Mouse (Mus musculus): ENCODE measurements at regions not wholly inside any gene's neighbourhood (a gene's known extent, or its start where the extent isn't known, plus 50 kb on each side); places are given as distances from the start of the nearest gene placed in this dataset.

DNA sequence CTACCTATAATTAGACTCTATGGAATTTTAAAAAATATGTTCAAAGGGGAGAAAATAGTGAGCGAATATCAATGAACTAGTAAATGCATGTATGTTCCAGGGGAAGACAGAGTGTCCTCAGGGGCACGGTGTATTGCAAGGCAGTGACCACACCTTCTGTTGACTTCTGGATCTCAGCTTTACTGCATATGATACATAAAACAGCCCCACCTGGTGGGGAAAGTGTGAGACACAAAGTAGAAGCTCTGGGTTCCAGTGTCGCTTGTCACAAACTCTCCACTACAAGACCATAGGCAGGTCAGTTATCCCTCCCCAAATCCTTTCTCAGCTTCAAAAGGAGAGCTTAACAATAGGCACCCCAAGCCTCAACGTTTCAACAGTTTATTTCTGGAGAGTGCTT is 168.8 kb downstream of the Gm11361 start:
- no peak overlapping the region for H3K9ac ChIP-seq (ENCODE audit: low read length)
- H3K27me3 ChIP-seq (ENCODE audit: control insufficient read depth, insufficient read depth, low read length) = no peaks in the 10 kb centered on the region
- H3K36me3 ChIP-seq (ENCODE audit: control insufficient read depth, insufficient read depth) = no peaks in the 10 kb centered on the region
- H3K9me3 ChIP-seq (replicated peaks; ENCODE audit: control insufficient read depth, low read length) = no peaks in the 10 kb centered on the region
- no peak overlapping the region for H3K27ac ChIP-seq (ENCODE audit: low read length)
- WGBS = 78% methylated on average over 4 of the region's 4 CpGs
- peaks cover 21% of the 10 kb centered on the region for H3K4me1 ChIP-seq (ENCODE audit: control insufficient read depth, insufficient read depth, low read length)
- no peak overlapping the region for H3K4me3 ChIP-seq (ENCODE audit: low read length)
- ATAC-seq (replicated peaks; ENCODE audit: extremely low read depth, insufficient read depth, low FRiP score) = no peak
- no peak overlapping the region for H3K4me2 ChIP-seq (ENCODE audit: low read depth, low read length)

DNA sequence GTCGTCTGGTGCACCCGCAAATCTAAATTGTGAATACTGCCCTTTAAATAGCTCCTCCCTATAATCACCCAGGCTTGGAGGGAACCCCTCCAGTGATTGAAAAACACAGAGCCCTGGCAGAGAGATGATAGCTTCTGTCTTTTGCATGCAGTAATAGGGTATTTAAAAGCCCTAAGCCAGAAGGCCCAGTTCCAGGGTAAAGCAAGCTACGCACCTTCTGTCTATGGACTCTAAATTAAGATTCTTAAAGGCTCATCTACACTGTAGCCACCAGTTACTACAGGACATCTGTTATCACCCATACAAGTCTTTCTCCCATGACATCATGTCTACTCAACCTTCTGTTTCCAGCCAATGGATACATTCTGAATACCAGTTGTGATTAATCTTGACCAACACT is 167.8 kb downstream of the Gm11361 start:
- Histone ChIP-seq H3K4me3 (ENCODE audit: low read length) (no peak overlapping the region), H3K4me1 (ENCODE audit: control insufficient read depth, insufficient read depth, low read length) (peaks cover 29% of the 10 kb centered on the region), H3K9ac (ENCODE audit: low read length) (no peak overlapping the region), H3K27me3 (ENCODE audit: control insufficient read depth, insufficient read depth, low read length) (no peaks in the 10 kb centered on the region), H3K4me2 (ENCODE audit: low read depth, low read length) (no peak overlapping the region), H3K27ac (ENCODE audit: low read length) (peak overlapping the region; percentile 61), H3K36me3 (ENCODE audit: control insufficient read depth, insufficient read depth) (no peaks in the 10 kb centered on the region), H3K9me3 (replicated peaks; ENCODE audit: control insufficient read depth, low read length) (no peaks in the 10 kb centered on the region)
- ATAC-seq (replicated peaks; ENCODE audit: extremely low read depth, insufficient read depth, low FRiP score) = no peak
- WGBS = 64% methylated on average over 3 of the region's 3 CpGs

DNA sequence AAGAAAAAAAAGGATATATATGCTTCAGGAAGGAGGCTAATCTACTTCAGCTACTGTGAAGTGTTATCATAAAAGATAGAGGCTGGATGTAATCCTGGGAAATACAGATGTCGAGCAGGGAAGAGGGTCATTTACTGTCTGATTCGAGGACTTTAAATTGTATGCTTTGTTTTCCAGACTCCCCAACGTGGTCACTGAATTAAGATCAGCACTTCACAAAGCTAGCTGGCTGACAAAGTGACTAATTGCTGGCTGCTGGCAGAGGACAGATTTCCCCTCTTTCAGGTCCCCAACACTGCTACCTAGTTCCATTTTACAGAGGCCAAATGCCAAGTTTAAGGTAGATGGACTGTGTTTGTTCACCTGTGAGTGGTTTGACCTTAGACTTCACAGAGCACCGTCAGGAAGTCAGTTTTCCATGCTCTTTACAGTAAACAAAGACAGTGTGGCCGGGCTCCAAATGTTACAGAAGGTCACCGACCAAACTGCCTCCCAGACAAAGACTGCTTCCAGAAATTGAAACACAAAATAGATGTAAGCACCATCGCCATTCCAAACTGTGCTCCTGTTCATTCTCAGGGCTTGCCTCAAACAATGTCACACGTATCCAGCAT is 167.2 kb downstream of the Gm11361 start:
- Histone ChIP-seq H3K27me3 (ENCODE audit: control insufficient read depth, insufficient read depth, low read length) (no peaks in the 10 kb centered on the region), H3K27ac (ENCODE audit: low read length) (peak overlapping the region; percentile 61), H3K4me2 (ENCODE audit: low read depth, low read length) (no peak overlapping the region), H3K9me3 (replicated peaks; ENCODE audit: control insufficient read depth, low read length) (no peaks in the 10 kb centered on the region), H3K9ac (ENCODE audit: low read length) (0 out of 2 replicates have a peak overlapping the region, but pooled peaks have one; percentile 17), H3K36me3 (ENCODE audit: control insufficient read depth, insufficient read depth) (no peaks in the 10 kb centered on the region), H3K4me3 (ENCODE audit: low read length) (no peak overlapping the region), H3K4me1 (ENCODE audit: control insufficient read depth, insufficient read depth, low read length) (peaks cover 34% of the 10 kb centered on the region)
- WGBS = 26% methylated on average over 8 of the region's 8 CpGs
- peak; percentile 16; the same call in 1 of the 2 replicates for ATAC-seq (replicated peaks; ENCODE audit: extremely low read depth, insufficient read depth, low FRiP score)

DNA sequence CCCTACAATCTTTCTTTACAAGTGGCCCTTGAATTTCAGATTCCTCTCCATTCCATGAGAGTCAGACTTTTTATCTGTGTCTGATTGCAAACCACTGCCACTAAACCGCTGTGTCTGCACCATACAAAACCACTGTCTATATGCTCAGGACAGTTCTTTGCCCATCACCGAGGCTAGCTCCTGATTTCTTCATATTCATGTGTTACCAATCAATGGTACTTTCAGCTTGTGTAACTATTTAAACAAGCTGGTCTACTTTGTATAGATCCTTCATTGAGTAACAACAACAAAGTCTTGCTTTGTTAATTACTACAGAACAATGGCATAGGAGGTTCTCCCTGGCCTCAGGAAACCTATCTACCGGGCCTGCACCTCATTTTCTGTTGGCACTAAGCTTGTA is 164.0 kb downstream of the Gm11361 start:
- Histone ChIP-seq H3K4me2 (ENCODE audit: low read depth, low read length) (peak overlapping the region; percentile 23; the same call in 1 of the 2 replicates), H3K4me1 (ENCODE audit: control insufficient read depth, insufficient read depth, low read length) (peaks cover 61% of the 10 kb centered on the region), H3K27ac (ENCODE audit: low read length) (peak overlapping the region; percentile 71), H3K36me3 (ENCODE audit: control insufficient read depth, insufficient read depth) (no peaks in the 10 kb centered on the region), H3K4me3 (ENCODE audit: low read length) (no peak overlapping the region), H3K9me3 (replicated peaks; ENCODE audit: control insufficient read depth, low read length) (no peaks in the 10 kb centered on the region), H3K9ac (ENCODE audit: low read length) (no peak overlapping the region), H3K27me3 (ENCODE audit: control insufficient read depth, insufficient read depth, low read length) (no peaks in the 10 kb centered on the region)
- ATAC-seq (replicated peaks; ENCODE audit: extremely low read depth, insufficient read depth, low FRiP score) = no peak
- 55% methylated on average over 3 of the region's 3 CpGs for WGBS

DNA sequence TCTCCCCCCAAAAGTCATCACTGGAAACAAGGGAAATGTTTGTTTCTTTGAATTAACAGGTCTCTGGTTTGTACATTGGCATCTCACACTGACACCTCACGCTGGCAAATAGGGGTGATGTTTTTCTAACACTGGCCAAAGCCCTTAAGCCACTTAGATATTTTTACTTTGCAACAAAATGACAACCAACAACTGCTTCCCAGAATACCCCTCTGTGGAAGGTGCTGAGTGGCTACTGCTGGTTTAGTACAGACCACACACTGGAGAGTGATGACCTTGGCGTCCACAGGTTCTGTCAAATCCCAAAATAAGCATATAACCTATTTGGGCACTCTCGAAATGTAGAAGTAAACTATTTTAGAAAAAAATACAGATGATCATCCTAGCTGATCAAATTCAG is 163.3 kb downstream of the Gm11361 start:
- Histone ChIP-seq H3K4me1 (ENCODE audit: control insufficient read depth, insufficient read depth, low read length) (peaks cover 68% of the 10 kb centered on the region), H3K36me3 (ENCODE audit: control insufficient read depth, insufficient read depth) (no peaks in the 10 kb centered on the region), H3K9ac (ENCODE audit: low read length) (no peak overlapping the region), H3K4me3 (ENCODE audit: low read length) (no peak overlapping the region), H3K27me3 (ENCODE audit: control insufficient read depth, insufficient read depth, low read length) (no peaks in the 10 kb centered on the region), H3K4me2 (ENCODE audit: low read depth, low read length) (peak overlapping the region; percentile 63), H3K27ac (ENCODE audit: low read length) (peak overlapping the region; percentile 71), H3K9me3 (replicated peaks; ENCODE audit: control insufficient read depth, low read length) (no peaks in the 10 kb centered on the region)
- WGBS = 48% methylated on average over 3 of the region's 3 CpGs
- 0 out of 2 replicates have a peak, but pooled peaks have one; percentile 19 for ATAC-seq (replicated peaks; ENCODE audit: extremely low read depth, insufficient read depth, low FRiP score)

DNA sequence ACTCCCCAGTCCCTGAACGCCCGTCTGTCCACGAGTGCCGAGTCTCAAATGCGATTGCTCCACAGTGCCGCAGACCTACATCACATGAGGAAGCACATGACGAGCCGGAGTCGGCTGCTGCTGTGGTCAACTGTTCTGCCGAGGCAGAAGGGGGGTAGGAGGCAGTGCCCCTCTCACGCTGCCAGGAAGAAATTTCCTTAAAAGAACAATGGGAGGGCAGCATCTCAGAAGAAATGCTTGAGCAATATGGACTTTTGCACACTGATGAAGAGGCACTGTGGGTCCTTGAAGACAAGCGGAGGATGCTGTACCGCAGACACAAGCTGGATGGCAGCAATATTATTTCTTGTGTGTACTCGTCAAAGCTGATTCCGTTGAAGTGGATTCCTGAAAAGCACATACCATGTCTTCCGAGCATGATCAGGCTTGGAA is 162.6 kb downstream of the Gm11361 start:
- Histone ChIP-seq H3K4me3 (ENCODE audit: low read length) (peak overlapping the region; percentile 39), H3K36me3 (ENCODE audit: control insufficient read depth, insufficient read depth) (no peaks in the 10 kb centered on the region), H3K9me3 (replicated peaks; ENCODE audit: control insufficient read depth, low read length) (no peaks in the 10 kb centered on the region), H3K27ac (ENCODE audit: low read length) (peak overlapping the region; percentile 71), H3K27me3 (ENCODE audit: control insufficient read depth, insufficient read depth, low read length) (no peaks in the 10 kb centered on the region), H3K4me2 (ENCODE audit: low read depth, low read length) (peak overlapping the region; percentile 63), H3K4me1 (ENCODE audit: control insufficient read depth, insufficient read depth, low read length) (peaks cover 65% of the 10 kb centered on the region), H3K9ac (ENCODE audit: low read length) (peak overlapping the region; percentile 54)
- WGBS = 38% methylated on average over 16 of the region's 16 CpGs
- ATAC-seq (replicated peaks; ENCODE audit: extremely low read depth, insufficient read depth, low FRiP score) = no peak

DNA sequence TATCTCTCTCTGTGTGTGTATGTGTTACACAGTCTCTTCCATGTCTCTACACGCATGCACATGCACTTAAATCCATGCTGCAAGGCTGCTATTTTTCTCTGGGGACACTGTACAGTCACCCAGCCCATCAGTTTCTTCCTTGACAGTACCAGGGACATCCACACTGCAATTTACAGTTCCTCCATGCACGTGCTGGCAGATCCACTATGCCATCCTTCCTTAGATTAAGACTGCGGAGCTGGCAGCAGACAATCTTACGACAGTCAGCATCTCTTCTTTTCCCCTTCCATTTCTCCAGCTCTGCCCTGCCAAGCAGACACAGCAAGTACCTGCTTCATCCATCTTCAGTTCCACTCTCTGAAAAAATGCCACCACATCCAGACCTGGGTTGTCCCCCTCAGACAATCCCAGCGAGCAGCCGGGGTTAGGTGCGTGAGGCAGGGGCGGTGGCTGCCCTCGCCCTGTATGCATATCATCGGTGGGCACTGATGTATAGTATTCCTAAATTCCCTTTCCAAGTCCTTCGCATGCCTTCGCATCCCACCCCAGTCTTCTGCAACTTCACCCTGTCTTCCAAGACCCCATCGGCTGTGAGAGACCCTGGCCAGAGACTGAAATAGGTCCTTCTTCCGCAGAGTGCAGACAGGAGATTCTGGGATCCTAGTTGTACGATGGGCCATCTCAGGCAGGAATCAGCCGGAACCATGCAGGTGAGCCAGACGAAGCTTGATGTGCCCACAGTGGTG is 161.8 kb downstream of the Gm11361 start:
- Histone ChIP-seq H3K27me3 (ENCODE audit: control insufficient read depth, insufficient read depth, low read length) (no peaks in the 10 kb centered on the region), H3K9ac (ENCODE audit: low read length) (peak overlapping the region; percentile 54), H3K4me2 (ENCODE audit: low read depth, low read length) (peak overlapping the region; percentile 63), H3K36me3 (ENCODE audit: control insufficient read depth, insufficient read depth) (no peaks in the 10 kb centered on the region), H3K27ac (ENCODE audit: low read length) (peak overlapping the region; percentile 96), H3K4me3 (ENCODE audit: low read length) (no peak overlapping the region), H3K4me1 (ENCODE audit: control insufficient read depth, insufficient read depth, low read length) (peaks cover 57% of the 10 kb centered on the region), H3K9me3 (replicated peaks; ENCODE audit: control insufficient read depth, low read length) (no peaks in the 10 kb centered on the region)
- ATAC-seq (replicated peaks; ENCODE audit: extremely low read depth, insufficient read depth, low FRiP score) = no peak
- 80% methylated on average over 17 of the region's 17 CpGs for WGBS

DNA sequence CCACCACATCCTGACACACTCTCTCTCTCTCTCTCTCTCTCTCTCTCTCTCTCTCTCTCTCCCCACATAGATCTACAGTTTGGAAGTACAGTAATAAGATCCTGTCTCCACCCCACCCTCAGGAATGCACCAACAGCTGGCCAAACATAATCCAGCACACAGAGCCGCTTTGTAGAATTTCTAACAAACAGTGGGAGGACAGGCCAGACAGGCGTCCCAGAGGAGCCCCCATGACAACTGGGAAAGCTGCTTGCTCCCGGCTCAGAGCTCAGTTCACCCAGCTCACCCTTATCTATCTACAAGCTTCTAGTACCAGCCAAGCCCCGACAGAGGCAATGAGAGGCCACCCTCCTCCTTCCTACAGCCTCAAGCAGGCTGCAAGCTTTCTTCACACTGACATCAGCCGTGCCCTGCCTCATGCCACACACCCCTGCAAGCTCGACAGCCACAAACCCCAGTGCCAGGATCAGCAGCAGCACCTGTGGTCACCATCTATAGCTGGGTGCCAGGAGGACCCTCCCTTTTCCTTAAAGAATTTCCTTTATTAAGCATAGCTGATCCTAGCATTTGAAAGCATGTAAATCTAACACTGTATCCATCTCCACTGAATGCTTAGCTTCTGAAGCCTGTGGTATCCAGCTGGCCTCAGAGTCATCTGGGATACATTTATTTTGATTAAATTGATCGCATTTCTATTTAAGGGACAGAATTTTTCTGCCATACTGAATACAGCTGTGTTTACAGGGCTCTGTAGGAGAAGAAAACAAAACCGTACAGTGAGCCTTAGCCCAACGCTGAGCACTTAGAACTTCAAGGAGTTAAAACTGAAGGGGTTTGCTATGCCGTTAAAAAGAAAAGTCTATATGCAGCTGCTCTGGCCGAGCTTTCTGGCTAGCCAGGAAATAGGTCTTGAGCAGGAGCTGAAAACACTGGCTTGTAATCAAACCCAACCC is 160.9 kb downstream of the Gm11361 start:
- Histone ChIP-seq H3K4me3 (ENCODE audit: low read length) (peak overlapping the region; percentile 29), H3K4me2 (ENCODE audit: low read depth, low read length) (peak overlapping the region; percentile 58), H3K9me3 (replicated peaks; ENCODE audit: control insufficient read depth, low read length) (no peaks in the 10 kb centered on the region), H3K27me3 (ENCODE audit: control insufficient read depth, insufficient read depth, low read length) (no peaks in the 10 kb centered on the region), H3K27ac (ENCODE audit: low read length) (peak overlapping the region; percentile 96), H3K4me1 (ENCODE audit: control insufficient read depth, insufficient read depth, low read length) (peaks cover 56% of the 10 kb centered on the region), H3K9ac (ENCODE audit: low read length) (peak overlapping the region; percentile 28), H3K36me3 (ENCODE audit: control insufficient read depth, insufficient read depth) (no peaks in the 10 kb centered on the region)
- ATAC-seq (replicated peaks; ENCODE audit: extremely low read depth, insufficient read depth, low FRiP score) = peak; percentile 80
- 8% methylated on average over 11 of the region's 11 CpGs for WGBS

Data from heart, embryonic 16.5 days (tissue).